Mouse (Mus musculus) myocyte (in vitro differentiated cells): ENCODE results near the gene Myh14. TPM values are rescaled to one million over a fixed set of nuclear protein-coding genes. Genes with fewer than 3 reads are reported as not detected.

Experiments
- H3K27me3 ChIP-seq: one replicate; pipeline ENCODE4 v1.6.1; 2011; ENCODE audit not compliant: control insufficient read depth, insufficient read depth, insufficient read length
- H3K36me3 ChIP-seq: one replicate; pipeline ENCODE4 v1.6.1; 2011; ENCODE audit not compliant: control insufficient read depth, insufficient read depth
- H3K4me2 ChIP-seq: one replicate; pipeline ENCODE4 v1.6.1; 2011; ENCODE audit warnings: low read depth, control low read depth
- H3K4me3 ChIP-seq: one replicate; pipeline ENCODE4 v1.5.1; 2011; ENCODE audit warnings: mild to moderate bottlenecking, control low read depth, moderate library complexity
- H3K79me2 ChIP-seq: one replicate; pipeline ENCODE4 v1.6.1; 2011; ENCODE audit not compliant: control insufficient read depth, insufficient read depth
- H3ac ChIP-seq: one replicate; pipeline ENCODE4 v1.6.1; 2011; ENCODE audit not compliant: control insufficient read depth, insufficient read length
- CEBPB ChIP-seq: IDR thresholded peaks from 2 replicates; pipeline ENCODE4 v1.6.1; 2011; ENCODE audit warnings: mild to moderate bottlenecking, moderate library complexity; ENCODE audit not compliant: poor library complexity, insufficient read depth, severe bottlenecking
- E2F4 ChIP-seq: IDR thresholded peaks from one replicate; pipeline ENCODE4 v1.6.1; 2011; ENCODE audit warnings: mild to moderate bottlenecking, control low read depth, moderate library complexity; ENCODE audit not compliant: insufficient read depth
- MAX ChIP-seq: IDR thresholded peaks from one replicate; pipeline ENCODE4 v1.6.1; 2011; ENCODE audit warnings: low read depth, mild to moderate bottlenecking, control low read depth
- MYOD1 ChIP-seq, 3 experiments: IDR thresholded peaks; one replicate each; pipeline ENCODE4 v1.6.1; 2011; ENCODE audit warnings: control low read depth in 2 of 3, low read depth in 2 of 3, mild to moderate bottlenecking in 2 of 3, moderate library complexity in 1 of 3; ENCODE audit not compliant: insufficient read length in 2 of 3, control insufficient read depth in 1 of 3
- MYOG ChIP-seq, 3 experiments: IDR thresholded peaks; one replicate each; pipeline ENCODE4 v1.6.1; 2011; ENCODE audit warnings: control low read depth in 2 of 3, low read depth in 2 of 3, mild to moderate bottlenecking in 2 of 3; ENCODE audit not compliant: insufficient read length in 2 of 3, control insufficient read depth in 1 of 3, insufficient read depth in 1 of 3
- POLR2A ChIP-seq: IDR thresholded peaks from one replicate; pipeline ENCODE4 v1.6.1; 2011; ENCODE audit warnings: low read depth, mild to moderate bottlenecking, control low read depth, moderate library complexity; ENCODE audit not compliant: insufficient read length
- POLR2AphosphoS2 ChIP-seq: IDR thresholded peaks from one replicate; pipeline ENCODE4 v1.6.1; 2011; ENCODE audit warnings: low read depth, control low read depth; ENCODE audit not compliant: insufficient read length
- REST ChIP-seq: IDR thresholded peaks from one replicate; pipeline ENCODE4 v1.6.1; 2011; ENCODE audit warnings: mild to moderate bottlenecking, control low read depth, moderate library complexity; ENCODE audit not compliant: insufficient read depth, insufficient read length
- SRF ChIP-seq: IDR thresholded peaks from one replicate; pipeline ENCODE4 v1.6.1; 2011; ENCODE audit warnings: low read depth; ENCODE audit not compliant: control insufficient read depth, insufficient read length
- TCF12 ChIP-seq: IDR thresholded peaks from one replicate; pipeline ENCODE4 v1.6.1; 2011; ENCODE audit warnings: mild to moderate bottlenecking, control low read depth; ENCODE audit not compliant: poor library complexity, insufficient read depth, severe bottlenecking
- TCF3 ChIP-seq: IDR thresholded peaks from one replicate; pipeline ENCODE4 v1.6.1; 2011; ENCODE audit warnings: low read depth, control low read depth; ENCODE audit not compliant: insufficient read length
- USF1 ChIP-seq: IDR thresholded peaks from one replicate; pipeline ENCODE4 v1.6.1; 2011; ENCODE audit warnings: low read depth, mild to moderate bottlenecking, control low read depth, moderate library complexity
- polyA plus RNA-seq: library from polyadenylated mRNA; unstranded; fragments of >200 nt; fragmentation: generic; extraction: Trizol; gene quantifications from one replicate; pipeline ENCODE4 v1.2.1, GENCODE M21; 2012; ENCODE audit warnings: missing spikeins

Gene Myh14
- polyA plus RNA-seq, 1 experiment, result 0.17 TPM

GRCm38 (mm10) chr7:44615987-44616386 is 54.7 kb downstream of the Myh14 start:
- H3ac ChIP-seq, result no peak overlapping the region
- no peaks in the 10 kb centered on the region for H3K79me2 ChIP-seq
- no peak overlapping the region for H3K4me3 ChIP-seq
- H3K36me3 ChIP-seq, result no peaks in the 10 kb centered on the region
- no peak for TF ChIP-seq MAX
- TF ChIP-seq CEBPB, result no peak
- TF ChIP-seq MYOG (IDR thresholded peaks at IDR 0.05; ENCODE audit: control insufficient read depth in 1 of 3, insufficient read depth in 1 of 3, insufficient read length in 2 of 3, low read depth in 2 of 3), result no peak
- TF ChIP-seq SRF, result no peak
- no peak for TF ChIP-seq E2F4
- no peak for TF ChIP-seq TCF12
- TF ChIP-seq TCF3, result no peak
- TF ChIP-seq POLR2AphosphoS2, result no peak
- TF ChIP-seq POLR2A, result no peak
- TF ChIP-seq REST, result no peak
- TF ChIP-seq USF1, result no peak
- no peak overlapping the region for H3K4me2 ChIP-seq
- H3K27me3 ChIP-seq, result peaks cover 50% of the 10 kb centered on the region

DNA sequence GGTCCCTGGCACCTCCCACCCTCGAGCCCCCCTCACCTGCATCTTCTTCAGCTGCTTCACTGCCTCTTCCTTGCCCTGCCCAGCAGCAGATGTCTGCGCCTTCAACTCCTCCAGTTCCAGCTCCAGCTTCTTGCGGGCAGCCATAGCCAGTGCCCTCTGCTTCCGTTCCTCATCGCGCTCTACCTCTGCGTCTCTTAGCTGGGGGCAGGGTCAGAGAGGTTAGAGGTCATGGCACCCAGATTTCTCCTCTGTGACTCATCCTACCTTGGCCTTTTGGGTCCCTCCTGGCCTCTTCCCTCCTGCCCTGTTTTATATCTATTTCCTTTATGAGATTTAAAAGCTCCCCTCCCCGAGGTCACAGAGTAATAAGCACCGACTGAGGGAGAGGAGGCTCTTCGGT is 55.3 kb downstream of the Myh14 start:
- Histone ChIP-seq H3K79me2 (no peaks in the 10 kb centered on the region), H3K36me3 (no peaks in the 10 kb centered on the region), H3K27me3 (peaks cover 56% of the 10 kb centered on the region), H3ac (no peak overlapping the region), H3K4me2 (no peak overlapping the region), H3K4me3 (no peak overlapping the region)
- TF ChIP-seq E2F4 (no peak), TCF3 (no peak), REST (no peak), POLR2AphosphoS2 (no peak), SRF (no peak), MYOG (IDR thresholded peaks at IDR 0.05; ENCODE audit: control insufficient read depth in 1 of 3, insufficient read depth in 1 of 3, insufficient read length in 2 of 3, low read depth in 2 of 3) (no peak), MYOD1 (IDR thresholded peaks at IDR 0.05; ENCODE audit: control insufficient read depth in 1 of 3, insufficient read length in 2 of 3, low read depth in 2 of 3) (no peak)

DNA sequence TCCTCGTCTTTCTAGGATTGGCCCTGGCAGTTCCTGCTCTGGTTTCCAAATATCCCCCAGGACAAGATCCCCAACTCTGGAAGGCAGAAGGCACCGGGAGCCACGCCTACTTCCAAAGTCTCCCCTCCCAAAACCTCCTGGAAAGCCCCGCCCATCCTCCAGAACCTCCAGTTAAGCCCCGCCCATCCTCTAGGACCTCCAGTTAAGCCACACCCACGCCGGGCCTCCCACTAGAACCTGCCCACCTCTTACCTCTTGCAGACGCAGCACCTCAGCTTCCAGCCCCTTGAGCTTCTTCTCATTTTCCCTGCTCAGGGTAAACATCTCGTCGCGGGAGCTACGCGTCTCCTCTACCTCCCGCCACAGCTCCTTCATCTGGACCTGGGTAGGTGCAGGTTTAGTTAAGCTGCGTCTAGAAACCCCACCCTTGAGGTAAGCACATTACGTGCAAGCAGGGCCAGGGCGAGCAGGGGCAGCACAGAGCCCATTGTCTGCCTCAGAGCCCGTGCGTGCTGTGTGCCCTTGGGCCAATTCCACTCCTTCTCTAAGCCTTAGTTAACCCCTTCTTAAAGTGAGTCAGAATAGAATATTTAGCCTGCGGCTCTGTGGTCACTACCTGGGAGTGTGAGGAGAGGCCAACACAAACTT is 56.5 kb downstream of the Myh14 start:
- no peak overlapping the region for H3ac ChIP-seq
- H3K4me2 ChIP-seq, result no peak overlapping the region
- H3K79me2 ChIP-seq, result no peaks in the 10 kb centered on the region

GRCm38 (mm10) chr7:44612192-44612591 is 58.5 kb downstream of the Myh14 start:
- H3K4me2 ChIP-seq, result no peak overlapping the region
- no peak for TF ChIP-seq TCF3
- no peak for TF ChIP-seq MYOG (IDR thresholded peaks at IDR 0.05; ENCODE audit: control insufficient read depth in 1 of 3, insufficient read depth in 1 of 3, insufficient read length in 2 of 3, low read depth in 2 of 3)
- TF ChIP-seq POLR2AphosphoS2, result no peak
- no peak for TF ChIP-seq MYOD1 (IDR thresholded peaks at IDR 0.05; ENCODE audit: control insufficient read depth in 1 of 3, insufficient read length in 2 of 3, low read depth in 2 of 3)
- no peak for TF ChIP-seq TCF12
- TF ChIP-seq USF1, result no peak
- TF ChIP-seq REST, result no peak
- TF ChIP-seq CEBPB, result no peak
- no peak for TF ChIP-seq SRF
- TF ChIP-seq E2F4, result no peak
- TF ChIP-seq POLR2A, result no peak
- no peak for TF ChIP-seq MAX
- peaks cover 72% of the 10 kb centered on the region for H3K27me3 ChIP-seq
- H3ac ChIP-seq, result no peak overlapping the region
- H3K79me2 ChIP-seq, result no peaks in the 10 kb centered on the region
- H3K4me3 ChIP-seq, result no peak overlapping the region
- H3K36me3 ChIP-seq, result no peaks in the 10 kb centered on the region

More for the DNA sequence above, 56.5 kb downstream of the Myh14 start:
- H3K4me3 ChIP-seq, result no peak overlapping the region
- no peak for TF ChIP-seq MYOD1 (IDR thresholded peaks at IDR 0.05; ENCODE audit: control insufficient read depth in 1 of 3, insufficient read length in 2 of 3, low read depth in 2 of 3)
- TF ChIP-seq MYOG (IDR thresholded peaks at IDR 0.05; ENCODE audit: control insufficient read depth in 1 of 3, insufficient read depth in 1 of 3, insufficient read length in 2 of 3, low read depth in 2 of 3), result no peak
- TF ChIP-seq REST, result no peak
- TF ChIP-seq USF1, result no peak
- TF ChIP-seq POLR2A, result no peak
- no peak for TF ChIP-seq POLR2AphosphoS2
- no peak for TF ChIP-seq E2F4
- no peak for TF ChIP-seq CEBPB
- no peak for TF ChIP-seq MAX
- H3K36me3 ChIP-seq, result no peaks in the 10 kb centered on the region
- H3K27me3 ChIP-seq, result peaks cover 61% of the 10 kb centered on the region
